Mouse (Mus musculus) heart, adult 2 months (tissue): ENCODE measurements around the gene Nmrk1.

Experiments
- CTCF ChIP-seq: fragments of 200-600 bp; IDR thresholded peaks from 2 replicates; pipeline ENCODE4 v1.8.1; 2022; ENCODE audit warnings: antibody characterized with exemption, mild to moderate bottlenecking, moderate library complexity
- EP300 ChIP-seq: fragments of 200-500 bp; IDR thresholded peaks from 2 replicates; pipeline ENCODE4 v1.6.1; 2011; ENCODE audit warnings: low read depth, low read length, control low read depth; ENCODE audit not compliant: insufficient read depth
- POLR2A ChIP-seq: fragments of 200-500 bp; IDR thresholded peaks from 2 replicates; pipeline ENCODE4 v1.6.1; 2011; ENCODE audit warnings: mild to moderate bottlenecking, low read depth, low read length, control low read depth; ENCODE audit not compliant: insufficient read depth

DNA sequence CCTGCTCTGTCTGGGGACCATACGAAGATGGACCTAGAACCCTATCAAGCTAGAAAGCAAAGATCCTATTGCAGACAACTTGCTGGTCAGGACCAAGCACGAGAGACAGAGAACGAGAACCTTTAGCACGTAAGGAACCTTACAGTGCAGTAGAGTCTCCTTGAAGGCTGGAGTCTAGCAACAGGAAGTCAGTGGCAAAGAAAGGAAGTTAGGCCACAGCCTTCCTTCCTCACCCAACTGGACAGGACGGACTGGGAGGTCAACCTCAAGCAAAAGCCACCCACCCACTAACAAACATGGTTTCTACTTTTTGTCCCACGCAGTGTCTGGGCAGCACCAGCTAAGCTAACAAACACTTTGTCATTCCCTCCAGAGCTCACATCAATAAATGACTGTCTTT, 48.9 kb upstream of the Nmrk1 start:
- no peak for TF ChIP-seq CTCF
- no peak for TF ChIP-seq POLR2A
- no peak for TF ChIP-seq EP300
